Mouse (Mus musculus): ENCODE results near the gene Rap1gds1. TPM values are rescaled to one million over a fixed set of nuclear protein-coding genes. Genes with fewer than 3 reads are reported as not detected.
A peak's percentile ranks its signal among the peaks of the same experiment; 100 is the strongest.

The Rap1gds1 gene
- total RNA-seq, 2 experiments from 2014 or later = 33.9 to 35.2 TPM

GRCm38 (mm10) chr3:138945516-138945915, 129.5 kb downstream of the Rap1gds1 start:
- no peak for DNase-seq

- DNase-seq = no peak
Observed at GRCm38 (mm10) chr3:138941604-138942003, 133.4 kb downstream of the Rap1gds1 start.

GRCm38 (mm10) chr3:138937241-138937640, 137.8 kb downstream of the Rap1gds1 start:
- DNase-seq = no peak

GRCm38 (mm10) chr3:138936780-138937179, 138.2 kb downstream of the Rap1gds1 start:
- no peak for DNase-seq

- DNase-seq = no peak
Observed at GRCm38 (mm10) chr3:138927437-138927836, 147.6 kb downstream of the Rap1gds1 start.

GRCm38 (mm10) chr3:138926161-138926560, 148.8 kb downstream of the Rap1gds1 start:
- no peak for DNase-seq

DNA sequence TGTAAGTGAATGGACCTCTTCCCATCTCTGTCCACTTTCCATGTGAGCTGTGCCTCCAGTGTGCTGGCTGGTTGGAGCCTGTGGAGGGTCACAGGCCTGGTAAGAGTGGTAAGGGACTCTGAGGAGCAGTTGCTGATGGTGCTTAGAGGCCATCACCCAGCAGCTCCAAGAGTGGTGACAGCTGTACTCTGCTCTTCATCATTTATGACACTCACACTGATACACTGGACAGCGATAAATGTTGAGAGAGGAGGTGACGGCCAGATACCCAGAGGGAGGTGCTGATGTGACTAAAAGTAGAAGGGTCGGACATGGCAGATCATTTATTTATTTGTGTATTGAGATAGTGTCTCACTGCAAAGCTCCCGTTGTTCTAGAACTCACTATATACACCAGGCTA, 156.8 kb downstream of the Rap1gds1 start:
- DNase-seq = no peak

DNA sequence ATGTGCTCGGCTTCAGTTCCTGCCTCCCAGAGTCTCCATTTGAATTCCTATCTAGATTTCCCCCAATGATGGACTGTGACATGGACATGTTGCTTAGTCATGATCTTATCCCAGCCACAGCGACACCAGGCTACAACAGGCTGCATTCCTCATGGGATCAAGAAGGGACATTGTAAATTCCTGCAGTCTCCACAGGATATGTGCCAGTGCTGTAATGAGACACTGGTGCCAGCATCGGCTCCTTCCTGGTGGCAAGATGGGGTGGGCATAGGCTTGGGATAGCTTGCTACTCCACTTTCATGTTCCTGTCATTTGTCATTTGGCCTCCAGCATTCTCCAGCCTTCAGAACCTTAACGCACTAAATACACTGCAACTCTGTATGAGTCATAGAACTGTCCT, 158.0 kb downstream of the Rap1gds1 start:
- no peak for DNase-seq

DNA sequence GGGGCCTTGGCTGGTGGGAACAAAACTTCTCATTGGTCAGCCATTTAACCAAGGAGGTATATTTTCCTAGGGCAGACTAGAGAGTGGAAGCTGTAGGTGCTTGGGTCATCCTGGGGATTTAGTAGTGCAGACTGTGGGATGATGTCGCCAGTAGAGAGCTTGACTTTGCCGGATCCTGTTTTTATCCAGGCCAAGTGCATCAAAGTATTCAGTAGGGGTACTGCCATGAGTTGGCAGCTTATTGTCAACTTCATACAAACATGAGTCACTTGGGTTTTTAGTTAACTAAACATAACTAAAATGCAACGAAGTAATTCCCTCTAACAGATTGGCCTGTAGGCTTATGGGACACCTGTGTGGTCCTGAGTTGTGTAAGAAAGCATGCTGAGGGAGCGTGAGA, 158.4 kb downstream of the Rap1gds1 start:
- DNase-seq = no peak

DNA sequence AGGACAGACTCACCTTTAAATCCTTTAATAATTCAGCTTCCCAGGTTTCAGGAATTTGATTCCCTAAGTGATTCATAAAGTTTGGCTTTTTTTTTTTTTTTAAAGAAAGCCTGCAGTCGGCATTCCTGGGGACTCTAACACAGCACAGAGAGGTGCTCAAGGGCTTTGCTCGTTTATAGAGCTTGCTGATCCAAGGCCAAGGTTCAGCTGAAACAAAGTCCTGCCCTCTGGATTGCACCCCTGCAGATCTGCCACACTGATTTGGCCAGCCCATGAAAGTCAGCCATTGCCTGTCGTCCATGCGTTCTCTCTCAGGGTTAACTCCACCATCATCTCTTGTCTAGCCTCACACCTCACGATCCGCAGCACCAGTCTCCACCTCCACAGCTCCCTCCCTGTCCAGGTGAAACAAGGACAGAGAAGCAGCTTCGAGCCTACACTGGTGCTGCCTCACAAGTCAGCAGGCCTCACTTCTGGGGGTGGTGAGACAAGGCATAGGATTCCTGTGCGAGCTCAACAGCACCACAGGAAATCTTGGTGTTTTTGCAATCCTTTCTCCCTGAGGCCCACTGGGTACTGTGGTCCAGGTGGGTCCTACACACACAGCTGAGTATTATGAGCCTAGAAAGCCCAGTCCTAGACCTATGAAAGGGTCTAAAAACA, 160.2 kb downstream of the Rap1gds1 start:
- no peak for DNase-seq

DNA sequence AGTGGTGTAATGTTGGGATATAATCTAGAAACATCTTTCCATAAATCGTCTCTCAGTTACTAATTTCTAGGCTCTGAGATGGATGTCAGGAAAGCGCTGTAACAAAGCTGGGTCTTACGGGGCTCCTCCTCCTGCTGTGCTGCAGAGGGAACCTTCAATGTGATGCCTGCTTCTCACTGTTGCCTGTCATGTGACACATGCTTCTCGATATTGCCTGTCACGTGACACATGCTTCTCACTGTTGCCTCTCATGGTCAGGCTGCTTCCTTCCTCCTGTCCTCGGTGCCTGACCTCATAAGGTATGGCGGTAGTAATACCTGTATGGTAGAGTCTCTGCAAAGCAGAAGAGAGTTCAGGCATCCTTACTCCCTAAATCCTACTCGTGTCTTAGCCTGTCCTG, 162.5 kb downstream of the Rap1gds1 start:
- DNase-seq = no peak

GRCm38 (mm10) chr3:138909313-138909712, 165.7 kb downstream of the Rap1gds1 start:
- no peak for DNase-seq

- DNase-seq = peak; percentile 71
Observed at GRCm38 (mm10) chr3:138906112-138906880, 168.7 kb downstream of the Rap1gds1 start.

GRCm38 (mm10) chr3:138905678-138906077, 169.3 kb downstream of the Rap1gds1 start:
- peak; percentile 33 for DNase-seq

- no peak for DNase-seq
Observed at GRCm38 (mm10) chr3:138900571-138901141, 174.3 kb downstream of the Rap1gds1 start.

DNA sequence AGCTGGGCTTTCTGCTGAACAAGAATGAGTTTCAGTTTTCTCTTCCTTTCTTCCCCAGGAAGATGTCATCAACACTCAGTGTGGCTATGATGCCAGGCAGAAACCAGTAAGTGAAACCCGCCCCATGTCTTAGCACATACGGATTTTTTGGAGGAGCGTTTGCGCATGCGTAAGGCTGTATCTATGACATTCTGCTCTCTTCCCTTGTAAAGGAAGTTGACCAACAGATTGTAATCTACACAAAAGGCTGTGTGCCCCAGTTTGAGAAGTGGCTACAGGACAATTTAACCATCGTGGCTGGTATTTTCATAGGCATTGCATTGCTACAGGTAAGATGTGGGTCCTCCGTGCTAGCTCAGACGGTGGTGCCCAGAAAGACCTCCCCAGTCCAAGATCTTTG, 176.9 kb downstream of the Rap1gds1 start:
- DNase-seq = no peak

GRCm38 (mm10) chr3:138897500-138897899, 177.5 kb downstream of the Rap1gds1 start:
- no peak for DNase-seq

- no peak for DNase-seq
Observed at GRCm38 (mm10) chr3:138893520-138893919, 181.5 kb downstream of the Rap1gds1 start.

DNA sequence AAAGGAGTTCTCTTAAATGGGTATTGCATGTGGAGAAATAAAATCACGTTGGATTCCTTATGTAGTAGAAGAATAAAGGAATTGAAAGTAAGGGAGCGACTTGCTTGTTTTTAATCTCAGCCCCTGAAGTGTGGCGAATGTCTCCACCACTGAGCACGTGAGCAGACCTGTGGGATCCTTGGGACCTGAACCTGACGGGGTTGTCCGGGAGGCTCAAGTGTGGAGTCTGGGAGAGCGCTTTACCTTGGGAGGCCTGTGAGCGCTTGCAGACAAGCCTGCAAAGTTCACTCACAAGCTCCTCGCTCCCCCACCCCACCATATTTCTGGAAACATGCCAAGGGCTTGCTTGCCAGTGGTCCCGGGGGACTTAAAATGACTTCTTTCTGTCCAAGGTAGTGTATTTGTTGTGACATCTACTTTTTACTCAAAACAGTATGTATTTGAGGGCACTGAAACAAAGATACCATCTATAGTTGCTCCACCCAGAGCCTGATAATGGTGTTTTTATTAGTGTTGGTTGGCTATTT, 185.2 kb downstream of the Rap1gds1 start:
- no peak for DNase-seq

GRCm38 (mm10) chr3:138889214-138889613, 185.8 kb downstream of the Rap1gds1 start:
- DNase-seq = no peak

DNA sequence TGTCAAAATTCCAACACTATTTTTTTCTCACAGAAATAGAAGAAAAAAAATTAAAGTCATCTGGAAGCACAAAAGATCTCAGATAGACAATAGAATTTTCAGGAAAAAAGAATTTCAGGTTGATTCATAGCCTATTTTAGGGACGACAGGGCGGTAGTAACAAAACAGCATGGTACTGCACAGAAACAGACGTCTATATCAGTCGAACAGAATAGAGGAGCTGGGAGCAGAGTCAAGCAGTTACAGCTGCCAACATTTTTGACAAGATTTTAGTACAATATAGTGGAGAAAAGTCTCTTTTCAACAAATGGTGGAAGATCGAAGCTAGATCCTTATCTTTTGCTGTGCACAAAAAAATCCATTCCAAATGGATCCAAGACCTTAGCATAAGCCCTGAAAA, 188.9 kb downstream of the Rap1gds1 start:
- DNase-seq = no peak

DNA sequence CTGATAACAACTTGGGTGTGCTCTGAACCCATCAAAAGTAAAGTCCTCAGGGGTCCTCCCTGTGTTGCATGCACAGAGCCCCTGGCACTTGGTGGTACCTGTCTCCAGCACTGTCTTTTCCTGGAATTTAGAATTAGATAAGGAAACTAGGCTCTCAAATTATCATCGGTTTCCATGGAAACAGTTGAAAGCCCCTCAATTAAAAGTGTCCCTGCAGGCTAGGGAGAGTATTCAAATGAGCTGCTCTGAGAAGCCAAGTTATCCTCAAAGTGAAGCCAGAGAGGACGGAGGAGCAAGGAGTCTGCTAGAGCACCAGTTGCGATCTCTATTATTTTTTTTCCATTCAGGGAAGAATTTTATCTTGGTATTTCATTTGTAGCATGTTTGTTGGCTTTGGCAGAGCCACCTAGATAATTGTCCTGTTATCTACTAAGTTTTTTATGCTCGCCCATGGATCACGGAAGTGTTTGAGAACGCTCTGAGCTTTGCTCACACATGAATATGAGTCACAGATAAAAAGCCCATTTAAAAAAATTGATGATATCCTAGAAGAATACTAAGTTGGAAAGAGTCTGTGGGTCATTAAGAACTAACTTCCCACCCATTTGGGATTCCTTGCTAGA, 193.2 kb downstream of the Rap1gds1 start:
- no peak for DNase-seq

All from gastrocnemius, postnatal 10 days (tissue).